Mouse (Mus musculus): ENCODE measurements around the gene AU022751.

DNA sequence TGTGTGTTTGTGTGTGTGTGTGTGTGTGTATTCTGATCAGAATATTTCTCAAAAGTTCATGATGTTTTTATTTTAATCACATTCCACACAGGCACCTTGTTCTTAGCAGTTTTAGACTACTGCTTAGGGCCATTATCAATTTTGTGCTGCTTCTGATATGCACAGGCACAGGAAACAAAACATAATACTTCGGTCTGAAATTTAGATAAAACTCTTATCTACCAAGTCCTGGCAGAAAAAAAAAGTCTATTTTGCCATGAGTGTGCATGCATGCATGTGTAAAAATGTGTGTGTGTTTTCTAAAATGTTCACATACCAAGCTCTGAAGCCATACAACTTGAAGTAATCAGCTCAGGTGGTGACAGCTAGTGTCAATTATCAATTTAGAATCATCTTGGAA lies 21.7 kb downstream of the AU022751 start:
- TF ChIP-seq CTCF (IDR thresholded peaks at IDR 0.05; ENCODE audit: low read depth, low read length) = no peak
- no peak for TF ChIP-seq GATA2 (IDR thresholded peaks at IDR 0.05; ENCODE audit: borderline replicate concordance, low read depth, low read length)

Data from G1E (cell line).